Mouse (Mus musculus) effector memory CD4-positive, alpha-beta T cell, adult 7 months (primary cell): ENCODE measurements around the gene Btbd2. TPM values are rescaled to one million over a fixed set of nuclear protein-coding genes. Genes with fewer than 3 reads are reported as not detected.

ENCODE experiments used
- polyA plus RNA-seq: library from polyadenylated mRNA; unstranded; fragments of 100-300 nt; shearing (Covaris generic); gene quantifications from one replicate; pipeline ENCODE4 v1.2.1, GENCODE M21; 2017

The Btbd2 gene
- 16.0 TPM for polyA plus RNA-seq

DNA sequence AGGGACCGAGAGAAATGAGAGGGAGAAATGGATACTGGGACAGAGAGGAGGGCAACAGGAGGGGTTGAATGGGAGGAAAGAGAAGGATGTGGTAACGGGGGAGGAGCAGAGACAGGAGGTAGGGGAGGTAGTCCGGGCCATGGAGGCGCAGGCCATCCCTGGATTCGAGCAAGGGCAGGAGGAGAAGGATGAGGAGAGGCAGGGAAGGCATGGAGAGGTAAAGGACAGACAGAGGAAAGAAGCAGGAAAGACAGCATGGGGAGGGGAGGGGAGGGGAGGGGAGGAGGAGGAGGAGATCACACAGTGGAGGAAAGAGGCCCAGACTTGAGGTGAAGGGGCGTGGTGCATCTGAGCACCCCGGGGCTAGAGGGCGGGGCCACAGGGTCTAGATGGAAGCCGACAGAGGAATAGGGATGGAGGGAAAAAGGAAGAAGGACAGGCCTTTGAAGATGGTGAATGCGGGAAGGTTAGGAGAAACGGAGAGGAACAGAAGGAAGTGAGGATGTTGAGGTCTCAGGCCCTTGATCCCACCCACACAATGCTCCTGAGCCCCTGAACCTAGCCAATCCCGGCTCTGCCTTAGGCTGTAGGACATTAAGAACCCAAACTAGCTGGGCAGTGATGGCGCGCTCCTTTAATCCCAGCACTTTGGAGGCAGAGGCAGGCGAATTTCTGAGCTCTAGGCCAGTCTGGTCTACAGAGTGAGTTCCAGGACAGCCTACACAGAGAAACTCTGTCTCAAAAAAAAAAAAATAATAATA is at the start of gene Btbd2:
Btbd2 (minus strand) TSS at position 209 of the 761 bp plus-strand sequence.

DNA sequence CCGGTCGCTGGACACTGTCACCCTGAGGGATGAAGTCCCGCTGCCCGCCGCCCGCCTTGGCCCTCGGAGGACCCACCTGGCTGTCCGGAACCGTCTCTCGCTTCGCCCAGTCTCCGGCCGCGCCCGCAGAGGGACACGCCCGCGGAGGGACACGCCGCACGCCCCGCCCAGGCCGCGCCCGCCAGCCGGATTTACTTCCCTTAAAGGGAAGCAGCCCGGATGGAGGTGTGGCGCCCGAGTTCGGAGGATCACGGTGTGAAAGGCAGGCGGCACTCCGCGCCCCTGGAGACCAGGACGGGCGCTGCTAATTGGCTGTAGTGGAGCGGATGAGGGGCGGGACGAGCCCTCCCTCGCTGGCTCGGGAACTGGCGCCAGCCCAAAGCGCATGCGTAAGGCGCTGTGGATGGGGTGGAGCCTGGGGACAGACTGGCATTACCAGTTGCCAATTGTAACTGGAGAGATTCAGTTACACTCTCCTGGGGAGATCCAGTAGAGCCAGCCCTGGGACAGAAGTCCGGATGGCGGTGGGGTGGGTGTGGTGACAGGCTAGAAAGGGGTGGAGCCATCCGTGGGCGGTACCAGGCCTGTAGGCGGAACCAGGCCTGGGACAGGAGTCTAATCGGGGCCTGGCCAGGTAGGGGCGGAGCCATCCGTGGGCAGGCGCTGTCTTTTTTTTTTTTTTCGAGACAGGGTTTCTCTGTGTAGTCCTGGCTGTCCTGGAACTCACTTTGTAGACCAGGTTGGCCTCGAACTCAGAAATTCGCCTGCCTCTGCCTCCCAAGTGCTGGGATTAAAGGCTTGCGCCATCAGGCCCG is 45.1 kb upstream of the Btbd2 start, which contains the start of the genes Mob3a and Izumo4:
Mob3a (minus strand) TSS at position 257 of the 815 bp plus-strand sequence.
Izumo4 (plus strand) TSS at position 464 of the 815 bp plus-strand sequence.

DNA sequence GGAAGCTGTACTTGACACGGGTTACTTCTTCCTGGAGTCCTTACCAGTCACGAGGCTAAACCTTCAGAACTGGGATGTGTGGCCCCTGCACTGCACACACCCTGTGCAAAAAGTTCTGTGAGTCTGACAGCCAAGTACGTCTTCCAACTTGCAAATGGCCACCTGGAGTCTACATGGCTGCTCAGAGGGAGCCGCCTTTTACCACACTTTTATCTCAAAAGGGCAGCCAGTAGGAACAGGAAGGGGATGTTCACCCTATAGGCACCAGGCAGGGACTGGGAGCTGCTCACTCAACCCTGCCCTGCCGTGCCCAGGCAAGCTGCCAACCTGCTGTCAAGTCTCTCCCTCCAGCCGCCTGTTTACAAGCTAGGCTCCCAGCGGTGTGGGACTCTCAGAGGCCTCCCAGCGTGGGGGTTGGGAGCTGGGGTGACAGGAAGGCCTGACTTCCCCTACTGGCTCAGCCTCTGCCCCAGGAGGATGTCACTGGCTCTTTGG is 21.1 kb upstream of the Btbd2 start, which contains the start of gene Mknk2:
Mknk2 (minus strand) TSS at position 171 of the 495 bp plus-strand sequence.

DNA sequence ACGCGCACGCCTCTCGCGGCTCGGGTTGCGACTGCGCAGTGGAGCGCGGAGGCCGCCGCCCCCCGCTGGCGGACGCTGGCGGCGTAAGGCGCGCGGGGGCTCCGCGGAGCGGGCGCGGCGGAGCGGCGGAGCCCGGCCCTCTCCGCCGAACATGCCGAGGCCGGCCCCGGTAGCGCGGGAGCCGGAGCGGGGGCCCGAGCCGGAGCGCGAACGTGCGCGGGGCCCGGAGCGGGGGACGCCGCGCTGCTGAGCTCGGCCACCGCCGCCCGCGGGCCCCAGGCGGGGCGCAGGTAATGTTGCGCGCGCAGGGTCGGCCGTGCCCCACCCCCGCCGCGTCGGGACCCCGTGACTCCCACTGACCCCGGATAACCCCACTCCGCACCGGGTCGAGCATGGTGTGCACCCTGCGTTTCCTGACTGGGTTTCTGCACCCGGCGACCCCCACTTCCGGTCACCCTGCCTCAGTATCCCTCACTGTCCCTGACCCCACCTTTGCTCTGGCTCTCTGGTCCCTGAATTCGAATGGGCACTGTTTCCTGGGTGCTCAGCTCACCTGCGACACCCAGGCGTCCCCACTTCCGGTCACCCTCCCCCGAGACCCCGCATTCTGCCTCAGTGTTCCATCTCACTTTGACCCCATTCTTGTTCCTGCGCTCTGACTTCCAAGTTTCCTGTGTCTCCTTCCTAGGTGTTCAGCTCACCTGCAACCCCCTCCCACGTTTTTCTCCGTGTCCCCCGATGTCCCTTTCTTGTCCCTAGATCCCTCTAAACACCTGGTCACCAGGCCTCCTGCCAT is 34.0 kb downstream of the Btbd2 start, which contains the start of gene Csnk1g2:
Csnk1g2 (plus strand) TSS at position 178 of the 796 bp plus-strand sequence.

DNA sequence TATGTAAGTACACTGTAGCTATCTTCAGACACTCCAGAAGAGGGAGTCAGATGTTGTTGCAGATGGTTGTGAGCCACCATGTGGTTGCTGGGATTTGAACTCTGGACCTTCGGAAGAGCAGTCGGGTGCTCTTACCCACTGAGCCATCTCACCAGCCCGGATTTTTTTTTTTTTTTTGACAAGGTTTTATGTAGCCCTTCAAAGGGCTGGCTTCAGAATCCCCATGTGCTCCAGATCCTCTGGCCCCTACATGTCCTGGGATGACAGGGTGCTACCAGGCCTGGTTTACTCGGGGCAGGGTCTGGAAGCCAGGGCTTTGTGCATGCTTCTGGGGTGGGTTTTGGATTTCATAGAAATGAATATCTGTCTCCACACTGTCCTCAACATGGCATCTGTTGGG is 51.1 kb downstream of the Btbd2 start, which contains the start of gene Gm49322:
Gm49322 (plus strand) TSS at position 301 of the 400 bp plus-strand sequence.

DNA sequence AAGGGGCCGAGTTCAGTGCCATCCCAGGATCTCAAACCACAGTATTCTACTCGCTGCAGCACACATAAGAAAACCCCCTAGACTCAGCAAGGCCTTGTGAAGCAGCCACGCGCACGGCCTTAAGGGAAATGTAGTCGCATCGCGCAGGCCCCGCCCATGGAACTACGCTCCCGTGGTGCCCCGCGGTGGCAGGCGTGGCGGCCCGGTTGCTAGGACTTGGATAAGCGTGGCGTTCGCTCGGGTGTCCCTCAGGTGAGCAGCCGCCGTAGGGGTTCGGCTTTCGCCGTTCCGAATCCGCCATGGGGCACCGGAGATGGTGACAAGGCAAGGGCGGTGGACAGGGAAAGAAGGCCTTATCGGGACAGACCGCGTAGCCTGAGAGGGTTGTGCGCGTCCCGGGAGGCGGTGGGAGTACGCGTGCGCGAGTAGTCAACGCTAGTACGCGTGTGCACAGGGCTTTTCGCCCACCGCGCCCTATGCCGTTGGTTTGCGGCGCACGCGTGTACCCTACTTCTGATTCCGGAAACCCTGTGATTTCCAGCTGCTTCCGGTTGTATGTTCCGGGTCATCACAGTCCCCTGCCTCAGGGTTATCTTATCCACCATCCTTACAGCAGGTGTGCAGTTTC is 54.1 kb downstream of the Btbd2 start, which contains the start of the genes Scamp4 and Adat3:
Scamp4 (plus strand) TSS at position 175 of the 628 bp plus-strand sequence.
Adat3 (plus strand) TSS at position 183 of the 628 bp plus-strand sequence.

Other genes with a start within 250 kb of the Btbd2 start
- gene Tcf3, start 223.4 kb downstream of the Btbd2 start, polyA plus RNA-seq = 88.8 TPM
- gene Onecut3, start 162.2 kb downstream of the Btbd2 start, polyA plus RNA-seq = 0.07 TPM
- gene Atp8b3, start 117.9 kb downstream of the Btbd2 start, polyA plus RNA-seq = 0.10 TPM
- 55.7 TPM for gene Rexo1, start 95.5 kb downstream of the Btbd2 start, polyA plus RNA-seq
- 16.2 TPM for gene Klf16, start 79.8 kb downstream of the Btbd2 start, polyA plus RNA-seq
- gene Abhd17a, start 66.7 kb downstream of the Btbd2 start, polyA plus RNA-seq = 92.3 TPM
- 106 TPM for gene Scamp4, start 54.2 kb downstream of the Btbd2 start, polyA plus RNA-seq
- gene Adat3, start 54.2 kb downstream of the Btbd2 start, polyA plus RNA-seq = 6.2 TPM
- gene Gm49322, start 51.0 kb downstream of the Btbd2 start, polyA plus RNA-seq = 14.3 TPM
- gene Csnk1g2, start 34.2 kb downstream of the Btbd2 start, polyA plus RNA-seq = 338 TPM
- 200 TPM for gene Mknk2, start 21.0 kb upstream of the Btbd2 start, polyA plus RNA-seq
- 123 TPM for gene Mob3a, start 44.9 kb upstream of the Btbd2 start, polyA plus RNA-seq
- gene Izumo4, start 45.1 kb upstream of the Btbd2 start, polyA plus RNA-seq = 72.1 TPM
- 70.3 TPM for gene Ap3d1, start 85.2 kb upstream of the Btbd2 start, polyA plus RNA-seq
- 52.5 TPM for gene Dot1l, start 98.1 kb upstream of the Btbd2 start, polyA plus RNA-seq
- 57.5 TPM for gene Sf3a2, start 141.1 kb upstream of the Btbd2 start, polyA plus RNA-seq
- 202 TPM for gene Plekhj1, start 141.6 kb upstream of the Btbd2 start, polyA plus RNA-seq
- not detected for gene Amh, start 148.2 kb upstream of the Btbd2 start, polyA plus RNA-seq
- gene Jsrp1, start 156.4 kb upstream of the Btbd2 start, polyA plus RNA-seq = 2.0 TPM
- 2,187 TPM for gene Oaz1, start 169.6 kb upstream of the Btbd2 start, polyA plus RNA-seq
- gene Lingo3, start 187.0 kb upstream of the Btbd2 start, polyA plus RNA-seq = 0.11 TPM
- gene Lsm7, start 198.1 kb upstream of the Btbd2 start, polyA plus RNA-seq = 76.0 TPM
- gene Sppl2b, start 198.2 kb upstream of the Btbd2 start, polyA plus RNA-seq = 18.4 TPM
- not detected for gene Tmprss9, start 214.8 kb upstream of the Btbd2 start, polyA plus RNA-seq
- gene Timm13, start 243.9 kb upstream of the Btbd2 start, polyA plus RNA-seq = 151 TPM